Mouse (Mus musculus) intestine, postnatal 0 days (tissue): ENCODE measurements around the gene Heg1. TPM values are rescaled to one million over a fixed set of nuclear protein-coding genes. Genes with fewer than 3 reads are reported as not detected.

Experiments
- ATAC-seq: fragments of 200-750 bp; cut with Nextera tagmentation; 2 replicates; pipeline ENCODE4 v1.8.0; 2017; ENCODE audit warnings: mild to moderate bottlenecking, moderate TSS enrichment, moderate library complexity
- H3K27ac ChIP-seq: fragments of 300-500 bp; sonication (generic); 2 replicates; pipeline ENCODE4 v1.5.1; 2014; ENCODE audit warnings: mild to moderate bottlenecking, low read depth, low read length, moderate library complexity
- H3K27me3 ChIP-seq: fragments of 300-500 bp; sonication (generic); replicated peaks from 2 replicates; pipeline ENCODE4 v1.6.1; 2014; ENCODE audit warnings: low read length, mixed read lengths; ENCODE audit not compliant: control insufficient read depth, insufficient read depth
- H3K36me3 ChIP-seq: fragments of 300-500 bp; sonication (generic); 2 replicates; pipeline ENCODE4 v1.6.1; 2014; ENCODE audit warnings: mild to moderate bottlenecking, moderate library complexity; ENCODE audit not compliant: control insufficient read depth, insufficient read depth
- H3K4me1 ChIP-seq: fragments of 300-500 bp; sonication (generic); replicated peaks from 2 replicates; pipeline ENCODE4 v1.6.1; 2014; ENCODE audit warnings: antibody characterized with exemption, low read length, mixed read lengths; ENCODE audit not compliant: control insufficient read depth, insufficient read depth
- H3K4me2 ChIP-seq: fragments of 300-500 bp; sonication (generic); replicated peaks from 2 replicates; pipeline ENCODE4 v1.6.1; 2014; ENCODE audit warnings: low read depth, mild to moderate bottlenecking, moderate library complexity
- H3K4me3 ChIP-seq: fragments of 300-500 bp; sonication (generic); 2 replicates; pipeline ENCODE4 v1.5.1; 2014; ENCODE audit warnings: low read depth, low read length
- H3K9ac ChIP-seq: fragments of 300-500 bp; sonication (generic); 2 replicates; pipeline ENCODE4 v1.6.1; 2014; ENCODE audit warnings: mild to moderate bottlenecking, low read depth, low read length
- H3K9me3 ChIP-seq: fragments of 300-500 bp; sonication (generic); 2 replicates; pipeline ENCODE4 v1.6.1; 2016; ENCODE audit warnings: mixed run types; ENCODE audit not compliant: control insufficient read depth
- CTCF ChIP-seq: sonication (generic); IDR thresholded peaks from 2 replicates; pipeline ENCODE4 v1.5.1; 2016; ENCODE audit warnings: low read depth, mild to moderate bottlenecking, control low read depth, antibody characterized with exemption, moderate library complexity
- WGBS: fragments of 180-500 bp; shearing (Covaris S2); extraction: QIAGEN DNeasy Blood & Tissue Kit; methylation state at CpG from one replicate; pipeline ENCODE4 v1.1.7; 2014; 5-methylcytosine and 5-hydroxymethylcytosine counted together
- polyA plus RNA-seq: library from polyadenylated mRNA; unstranded; fragments of >200 nt; fragmentation: Nextera tagmentation; extraction: Ambion mirVana; gene quantifications from 2 replicates; pipeline ENCODE4 v1.2.1, GENCODE M21; 2015

The Heg1 gene
- 11.6 and 13.0 TPM in 2 replicates for polyA plus RNA-seq

- H3K9me3 ChIP-seq = no peaks in the 10 kb centered on the region
- no peaks in the 10 kb centered on the region for H3K36me3 ChIP-seq
- H3K27me3 ChIP-seq = no peaks in the 10 kb centered on the region
- ATAC-seq = peak; percentile 68
- H3K4me2 ChIP-seq = peak within 1 kb of the TSS; percentile 98
- peak within 1 kb of the TSS; percentile 74 for H3K4me3 ChIP-seq
- peak within 1 kb of the TSS; percentile 68 for H3K27ac ChIP-seq
- H3K9ac ChIP-seq = peak within 1 kb of the TSS; percentile 79
- no peak; the same call in 1 of the 2 replicates for TF ChIP-seq CTCF
- no peaks in the 10 kb centered on the region for H3K4me1 ChIP-seq
- WGBS = under 1% methylated on average over 52 of the region's 57 CpGs
These were observed at the start of gene Heg1 for GRCm38 (mm10) chr16:33684162-33684702. Heg1 (plus strand) TSS chr16:33684370.

- 78% methylated on average over 12 of the region's 12 CpGs for WGBS
- ATAC-seq = no peak
- no peaks in the 10 kb centered on the region for H3K36me3 ChIP-seq
- no peak for TF ChIP-seq CTCF
- H3K27me3 ChIP-seq = no peaks in the 10 kb centered on the region
- H3K4me1 ChIP-seq = no peaks in the 10 kb centered on the region
- H3K9ac ChIP-seq = no peak overlapping the region
- H3K4me3 ChIP-seq = no peak overlapping the region
- no peak overlapping the region for H3K27ac ChIP-seq
- H3K4me2 ChIP-seq = no peak overlapping the region
- no peaks in the 10 kb centered on the region for H3K9me3 ChIP-seq
These were observed 48.2 kb upstream of the Heg1 start for GRCm38 (mm10) chr16:33635836-33636595.

- WGBS = 46% methylated on average over 3 of the region's 3 CpGs
- Histone ChIP-seq H3K9ac (no peak overlapping the region), H3K4me1 (no peaks in the 10 kb centered on the region), H3K36me3 (no peaks in the 10 kb centered on the region), H3K4me2 (no peak overlapping the region), H3K4me3 (no peak overlapping the region), H3K9me3 (no peaks in the 10 kb centered on the region), H3K27me3 (no peaks in the 10 kb centered on the region), H3K27ac (no peak overlapping the region)
- no peak for ATAC-seq
- no peak for TF ChIP-seq CTCF
These were observed 42.4 kb upstream of the Heg1 start for GRCm38 (mm10) chr16:33641779-33642178.

- WGBS = 91% methylated on average over 6 of the region's 6 CpGs
- TF ChIP-seq CTCF = no peak
- Histone ChIP-seq H3K36me3 (no peaks in the 10 kb centered on the region), H3K27me3 (no peaks in the 10 kb centered on the region), H3K27ac (no peak overlapping the region), H3K9me3 (peaks cover 2% of the 10 kb centered on the region; the same call in 1 of the 2 replicates), H3K4me2 (no peak overlapping the region), H3K9ac (no peak overlapping the region), H3K4me1 (no peaks in the 10 kb centered on the region), H3K4me3 (no peak overlapping the region)
- ATAC-seq = no peak
These were observed 31.1 kb upstream of the Heg1 start for GRCm38 (mm10) chr16:33653116-33653515.

- H3K36me3 ChIP-seq = no peaks in the 10 kb centered on the region
- H3K9me3 ChIP-seq = peaks cover 2% of the 10 kb centered on the region; the same call in 1 of the 2 replicates
- H3K4me3 ChIP-seq = no peak overlapping the region
- H3K4me1 ChIP-seq = no peaks in the 10 kb centered on the region
- no peaks in the 10 kb centered on the region for H3K27me3 ChIP-seq
- ATAC-seq = no peak
- 96% methylated on average over 3 of the region's 3 CpGs for WGBS
- TF ChIP-seq CTCF = no peak
- H3K27ac ChIP-seq = no peak overlapping the region
- H3K4me2 ChIP-seq = no peak overlapping the region
- no peak overlapping the region for H3K9ac ChIP-seq
These were observed 28.7 kb upstream of the Heg1 start for GRCm38 (mm10) chr16:33655443-33655842.

- TF ChIP-seq CTCF = no peak
- no peaks in the 10 kb centered on the region for H3K9me3 ChIP-seq
- H3K4me1 ChIP-seq = no peaks in the 10 kb centered on the region
- WGBS = 91% methylated on average over 3 of the region's 3 CpGs
- no peak overlapping the region for H3K9ac ChIP-seq
- ATAC-seq = no peak
- H3K4me3 ChIP-seq = no peak overlapping the region
- no peak overlapping the region for H3K4me2 ChIP-seq
- no peaks in the 10 kb centered on the region for H3K36me3 ChIP-seq
- no peaks in the 10 kb centered on the region for H3K27me3 ChIP-seq
- no peak overlapping the region for H3K27ac ChIP-seq
These were observed 27.0 kb upstream of the Heg1 start for GRCm38 (mm10) chr16:33657191-33657590.
